In genomic region chr4:76259636-76260035, GRCm38 (mm10) we compare ENCODE assay signal across 10 mouse cellular contexts.
A peak's percentile ranks its signal among the peaks of the same experiment; 100 is the strongest.
DNase-seq lines count a peak whose midpoint lies in the region; ATAC-seq and TF ChIP-seq lines count a peak whose summit lies in the region.
"Had no signal": no experiment of that assay in that cellular context is flagged by ENCODE, and none has a peak within 500 bp of the region (broad histone marks: within the 10 kb centered on the region; RNA-seq: fewer than 3 reads in every experiment).

No protein-coding gene starts in this region.

- WGBS in neural tube, embryonic 13.5 days: 62% methylated on average over 2 of the region's 2 CpGs
- WGBS in hindbrain, embryonic 15.5 days: 41% methylated on average over 2 of the region's 2 CpGs

- no peaks in the 10 kb centered on the region for H3K36me3 ChIP-seq in neural tube, embryonic 13.5 days
- no peaks in the 10 kb centered on the region for H3K36me3 ChIP-seq in hindbrain, embryonic 15.5 days
- no peaks in the 10 kb centered on the region for H3K36me3 ChIP-seq in myocyte (ENCODE audit: control insufficient read depth, insufficient read depth)
- H3K36me3 ChIP-seq: limb, embryonic 12.5 days; stomach, embryonic 15.5 days had no signal

- TF ChIP-seq POLR2A in myocyte (IDR thresholded peaks at IDR 0.05; ENCODE audit: insufficient read length, low read depth): no peak

- no peak overlapping the region for H3K4me3 ChIP-seq in neural tube, embryonic 13.5 days
- H3K4me3 ChIP-seq in hindbrain, embryonic 15.5 days: no peak overlapping the region
- no peak overlapping the region for H3K4me3 ChIP-seq in myocyte
- H3K4me3 ChIP-seq: limb, embryonic 12.5 days; stomach, embryonic 15.5 days had no signal

- H3K27ac ChIP-seq in neural tube, embryonic 13.5 days (replicated peaks): peak overlapping the region; percentile 49; the same call in 1 of the 2 replicates
- H3K27ac ChIP-seq in hindbrain, embryonic 15.5 days (replicated peaks): peak overlapping the region; percentile 50; the same call in 1 of the 2 replicates
- H3K27ac ChIP-seq: limb, embryonic 12.5 days; stomach, embryonic 15.5 days had no signal

- no peak; the same call in 1 of the 2 replicates for ATAC-seq in neural tube, embryonic 13.5 days (ENCODE audit: low read depth)
- ATAC-seq in hindbrain, embryonic 15.5 days (ENCODE audit: low FRiP score, low read depth): no peak
- no peak for ATAC-seq in granulocyte monocyte progenitor cell, adult 5-6 weeks (replicated peaks; ENCODE audit: poor library complexity, severe bottlenecking)
- no peak for ATAC-seq in erythroblast, adult 5-6 weeks (replicated peaks; ENCODE audit: low FRiP score, poor library complexity, severe bottlenecking)

- H3ac ChIP-seq in myocyte (ENCODE audit: control insufficient read depth, insufficient read length): no peak overlapping the region

- no peaks in the 10 kb centered on the region for H3K79me2 ChIP-seq in myocyte (ENCODE audit: control insufficient read depth, insufficient read depth)

- H3K9me3 ChIP-seq in neural tube, embryonic 13.5 days: no peaks in the 10 kb centered on the region
- no peaks in the 10 kb centered on the region for H3K9me3 ChIP-seq in hindbrain, embryonic 15.5 days
- H3K9me3 ChIP-seq: limb, embryonic 12.5 days; stomach, embryonic 15.5 days had no signal

- H3K9ac ChIP-seq in neural tube, embryonic 13.5 days: no peak overlapping the region
- H3K9ac ChIP-seq in hindbrain, embryonic 15.5 days: no peak overlapping the region
- H3K9ac ChIP-seq: limb, embryonic 12.5 days; stomach, embryonic 15.5 days had no signal

- no peak overlapping the region for H3K4me2 ChIP-seq in neural tube, embryonic 13.5 days
- no peak overlapping the region for H3K4me2 ChIP-seq in hindbrain, embryonic 15.5 days
- no peak overlapping the region for H3K4me2 ChIP-seq in myocyte (ENCODE audit: low read depth)
- H3K4me2 ChIP-seq: limb, embryonic 12.5 days; stomach, embryonic 15.5 days had no signal

- peak; percentile 12 to 63 for DNase-seq in adrenal gland, adult (ENCODE audit: inconsistent age in 2 of 2, low spot score in 1 of 2)
- no peak for DNase-seq in adrenal gland, postnatal 4 days (ENCODE audit: low spot score in 2 of 2)
- no peak for DNase-seq in neural tube, embryonic 10.5 days (ENCODE audit: extremely low spot score, low spot score)

- H3K4me1 ChIP-seq in neural tube, embryonic 13.5 days (replicated peaks): peaks cover 36% of the 10 kb centered on the region
- H3K4me1 ChIP-seq in hindbrain, embryonic 15.5 days (replicated peaks): peaks cover 26% of the 10 kb centered on the region
- H3K4me1 ChIP-seq: stomach, embryonic 15.5 days had no signal

- H3K27me3 ChIP-seq in neural tube, embryonic 13.5 days: no peaks in the 10 kb centered on the region
- H3K27me3 ChIP-seq in hindbrain, embryonic 15.5 days: no peaks in the 10 kb centered on the region
- H3K27me3 ChIP-seq in myocyte (ENCODE audit: control insufficient read depth, insufficient read depth, insufficient read length): no peaks in the 10 kb centered on the region
- H3K27me3 ChIP-seq: limb, embryonic 12.5 days; stomach, embryonic 15.5 days had no signal

TF ChIP-seq in myocyte, 11 proteins besides CTCF, POLR2A, EP300 and RAD21:
- no peak for TF ChIP-seq MAX (IDR thresholded peaks at IDR 0.05; ENCODE audit: low read depth)
- peak in 2 of 3 experiments; percentile 49 to 50 for TF ChIP-seq MYOD1 (IDR thresholded peaks at IDR 0.05; ENCODE audit: control insufficient read depth in 1 of 3, insufficient read length in 2 of 3, low read depth in 2 of 3)
- TF ChIP-seq CEBPB (IDR thresholded peaks at IDR 0.05; ENCODE audit: insufficient read depth, poor library complexity, severe bottlenecking): no peak
- TF ChIP-seq MYOG (IDR thresholded peaks at IDR 0.05; ENCODE audit: control insufficient read depth in 1 of 3, insufficient read depth in 1 of 3, insufficient read length in 2 of 3, low read depth in 2 of 3): peak in 2 of 3 experiments; percentile 5 to 65
- no peak for TF ChIP-seq TCF3 (IDR thresholded peaks at IDR 0.05; ENCODE audit: insufficient read length, low read depth)

Comparison
In these comparisons a context has a peak if more than half of its experiments do, and no peak if none do; other contexts are left out.
1. DNase-seq: peak in adrenal gland, adult (2 of 2); none in adrenal gland, postnatal 4 days (0 of 2) and neural tube, embryonic 10.5 days (single experiment).